Mouse (Mus musculus) T-helper 2 cell (primary cell): ENCODE data around the gene Olfr1410.

Experiments
- in situ Hi-C: fragments of 300-600 bp; cut with MboI, MseI; formaldehyde crosslinking; loops from one replicate; pipeline ENCODE4 v1.15.1; 2025; ENCODE audit warnings: high pct_unique_total_duplicates

Gene Olfr1410

DNA sequence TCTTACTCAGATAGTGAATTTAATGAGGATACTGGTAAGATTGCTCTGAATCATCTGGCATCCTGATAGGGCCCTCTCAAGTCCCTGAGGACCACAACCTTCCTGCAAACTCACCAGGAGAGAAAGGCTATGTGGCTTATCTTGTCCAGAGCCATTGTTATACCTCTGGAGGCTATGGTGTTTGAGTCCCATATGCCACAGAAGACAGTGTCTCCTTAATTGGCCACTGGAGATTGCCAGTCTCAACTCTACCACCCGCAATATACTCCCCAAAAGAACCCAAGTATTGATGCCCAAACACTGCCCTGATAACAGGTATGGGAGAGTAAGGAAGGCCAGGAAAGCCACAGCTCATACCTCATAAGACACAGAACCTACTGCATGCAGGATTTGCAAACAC is at the start of gene Olfr1410:
Gene Olfr1410 (plus strand): TSS at position 301 of the 400 bp plus-strand sequence.
- in situ Hi-C loops: no loop called here

DNA sequence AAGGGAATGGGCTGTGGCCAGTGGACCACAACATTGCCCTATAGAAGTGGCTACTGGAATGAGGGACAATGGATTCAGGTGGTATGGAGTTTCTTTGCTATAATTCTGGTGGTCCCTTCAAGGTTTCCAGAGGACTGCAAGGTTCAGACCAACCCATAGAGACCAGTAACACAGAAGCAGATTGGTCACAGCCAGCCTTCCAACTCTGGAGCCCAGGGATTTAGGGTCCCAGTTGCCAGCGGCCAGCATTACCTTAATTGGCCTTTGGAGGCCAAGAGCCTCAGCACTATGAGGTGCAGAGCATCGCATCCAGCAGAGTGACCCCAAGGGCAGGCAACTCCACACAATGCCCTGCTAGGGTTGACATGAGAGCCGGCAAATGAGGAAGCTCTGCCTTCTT is 34.6 kb upstream of the Olfr1410 start, which contains the start of gene Olfr1413:
Gene Olfr1413 (plus strand): TSS at position 301 of the 400 bp plus-strand sequence.
- in situ Hi-C loops: no loop called here

DNA sequence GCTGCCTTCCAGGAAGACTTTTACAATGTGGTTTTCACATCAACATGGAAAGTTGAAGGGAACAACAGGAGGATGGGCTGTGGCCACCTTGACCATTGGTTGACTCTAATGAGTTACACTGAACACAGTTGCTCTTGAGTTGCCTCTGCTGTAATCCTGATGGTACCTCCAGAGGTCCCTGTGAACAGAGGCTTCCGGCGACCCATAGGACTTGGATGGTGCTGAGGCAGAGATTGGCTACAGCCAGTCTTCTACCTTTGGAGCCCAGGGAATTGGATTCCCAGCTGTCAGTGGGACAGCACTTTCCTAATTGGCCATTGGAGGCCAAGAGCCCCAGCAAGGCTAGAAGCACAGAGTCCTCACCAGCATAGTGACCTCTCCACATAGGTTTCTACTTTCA is 20.1 kb upstream of the Olfr1410 start, which contains the start of gene Olfr1412:
Gene Olfr1412 (plus strand): TSS at position 301 of the 400 bp plus-strand sequence.
- in situ Hi-C loops: no loop called here

DNA sequence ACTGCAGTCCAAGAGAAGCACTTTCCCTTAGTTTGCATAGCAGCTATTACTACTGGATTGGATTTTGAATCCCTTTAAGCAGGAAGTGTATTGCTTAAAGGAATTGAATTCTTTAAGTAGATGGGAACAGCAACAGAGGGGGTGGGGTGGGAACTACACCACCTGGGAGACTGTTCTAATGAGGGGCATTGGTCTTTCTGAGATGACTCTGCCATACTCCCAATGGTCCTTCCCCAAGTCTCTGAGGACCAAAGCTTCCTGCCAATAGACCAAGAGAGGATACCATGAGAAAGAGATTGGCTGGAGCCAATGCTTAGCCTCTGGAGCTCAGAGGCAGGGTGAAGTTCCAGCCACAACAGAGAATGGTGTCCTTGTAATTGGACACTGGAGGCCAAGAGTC is 11.5 kb upstream of the Olfr1410 start, which contains the start of gene Olfr1411:
Gene Olfr1411 (plus strand): TSS at position 301 of the 400 bp plus-strand sequence.
- in situ Hi-C loops: no loop called here

DNA sequence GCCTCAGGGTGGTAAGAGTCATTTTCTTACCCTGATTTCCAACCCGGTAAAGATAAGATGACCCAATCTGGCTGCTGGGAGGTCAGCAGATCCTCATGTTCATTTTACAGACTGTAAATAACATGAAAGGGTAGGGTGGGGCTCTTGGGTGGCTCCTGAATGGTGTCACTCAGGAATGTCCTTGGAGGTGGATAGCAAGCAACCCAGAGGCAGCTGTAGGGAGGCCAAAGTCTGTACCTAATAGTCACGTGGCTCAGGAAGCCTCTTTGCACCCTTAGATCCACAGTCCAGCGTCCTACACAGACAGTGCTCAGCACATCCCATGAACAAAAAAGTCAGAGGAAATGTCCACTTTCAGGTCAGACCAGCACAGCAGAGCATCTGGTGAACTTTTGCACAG is 9.6 kb upstream of the Olfr1410 start:
- in situ Hi-C loops: no loop called here

DNA sequence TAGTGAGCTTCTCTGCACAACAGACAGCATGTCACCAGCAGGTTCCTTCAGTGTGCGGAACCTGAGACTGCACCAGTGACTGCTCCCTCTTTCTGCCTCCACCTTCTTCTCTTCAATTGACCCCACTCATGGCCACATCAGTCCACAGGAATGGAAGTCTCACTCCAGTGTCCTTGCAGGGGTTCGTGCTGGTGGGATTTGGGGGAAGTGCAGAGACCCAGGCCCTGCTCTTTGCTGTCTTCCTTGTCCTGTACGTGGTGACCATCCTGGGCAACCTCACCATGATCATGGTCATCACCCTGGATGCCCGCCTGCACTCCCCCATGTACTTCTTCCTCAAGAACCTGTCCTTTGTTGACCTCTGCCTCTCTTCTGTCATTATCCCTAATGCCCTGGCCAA is 2.1 kb downstream of the Olfr1410 start:
- in situ Hi-C loops: no loop called here

DNA sequence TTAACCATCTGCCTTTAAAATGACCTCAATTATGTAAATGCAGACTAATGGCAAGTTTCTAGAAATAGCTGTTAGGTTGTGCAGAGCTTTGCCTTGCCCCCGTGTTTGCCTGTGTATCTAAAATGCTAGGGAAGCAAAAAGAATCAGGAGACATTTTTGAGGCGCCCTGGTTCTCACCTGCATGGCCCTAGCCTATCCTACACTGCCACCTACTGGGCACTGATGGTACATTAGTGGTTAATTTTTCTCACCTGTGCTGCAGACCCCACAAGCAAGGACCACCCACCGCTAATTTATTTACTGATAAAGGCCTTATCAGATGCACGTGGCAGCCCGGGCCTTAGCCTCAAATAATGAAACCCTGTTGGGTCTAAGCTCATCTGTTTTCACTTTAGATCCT is 5.4 kb downstream of the Olfr1410 start:
- in situ Hi-C loops: no loop called here

DNA sequence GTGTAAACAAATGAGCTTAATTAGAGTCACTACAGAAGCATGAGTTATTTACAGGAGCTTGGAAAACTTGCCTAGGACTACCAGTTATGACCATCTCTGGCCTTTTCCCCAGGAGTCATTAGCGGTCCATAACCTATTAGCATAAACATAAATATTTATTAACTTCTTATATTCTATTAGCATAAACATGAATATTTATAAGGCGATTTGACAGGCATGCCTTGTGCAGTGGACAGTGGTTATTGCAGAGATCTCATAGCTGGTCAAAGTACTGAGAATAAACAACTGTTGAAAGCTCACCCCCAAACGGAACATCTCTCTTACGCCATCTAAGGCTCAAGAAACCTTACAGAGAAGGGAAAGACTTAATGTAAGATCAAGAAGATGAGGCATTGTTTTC is 7.6 kb downstream of the Olfr1410 start:
- in situ Hi-C loops: no loop called here

DNA sequence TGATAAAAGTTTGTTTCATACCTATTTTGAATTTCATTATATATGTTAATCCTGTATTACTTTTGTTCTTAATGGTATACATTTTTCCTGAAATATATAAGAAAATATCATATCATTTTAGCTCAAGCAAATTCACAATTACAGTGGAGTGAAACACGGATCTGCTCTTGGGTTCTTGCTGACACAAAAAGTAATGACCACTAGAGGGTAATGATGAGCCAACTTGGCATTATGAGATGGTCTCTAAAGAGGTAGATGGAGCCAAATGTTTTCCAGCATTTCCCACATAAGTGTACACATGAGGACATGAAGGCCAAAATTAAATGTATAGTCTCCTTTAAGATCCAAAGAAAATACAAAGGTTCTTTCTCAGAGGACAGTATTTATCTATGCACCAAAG is 8.9 kb downstream of the Olfr1410 start:
- in situ Hi-C loops: no loop called here

DNA sequence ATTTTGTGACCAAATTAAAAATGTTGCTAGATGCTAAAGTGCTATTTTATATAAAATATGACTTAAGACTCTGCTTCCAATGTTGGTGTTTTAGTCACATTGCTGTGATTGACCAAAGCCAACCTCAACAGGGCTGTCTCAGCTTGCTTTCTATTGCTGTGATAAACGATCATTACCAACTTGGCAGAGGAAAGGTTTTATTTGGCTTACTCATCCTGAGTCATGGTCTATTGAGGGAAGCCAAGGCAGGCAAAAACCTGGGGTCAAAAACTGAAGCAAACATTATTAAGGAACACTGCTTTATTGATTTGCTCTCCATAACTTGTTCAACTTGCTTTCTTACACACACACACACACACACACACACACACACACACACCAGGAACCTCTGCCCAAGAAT is 10.5 kb downstream of the Olfr1410 start:
- in situ Hi-C loops: no loop called here

DNA sequence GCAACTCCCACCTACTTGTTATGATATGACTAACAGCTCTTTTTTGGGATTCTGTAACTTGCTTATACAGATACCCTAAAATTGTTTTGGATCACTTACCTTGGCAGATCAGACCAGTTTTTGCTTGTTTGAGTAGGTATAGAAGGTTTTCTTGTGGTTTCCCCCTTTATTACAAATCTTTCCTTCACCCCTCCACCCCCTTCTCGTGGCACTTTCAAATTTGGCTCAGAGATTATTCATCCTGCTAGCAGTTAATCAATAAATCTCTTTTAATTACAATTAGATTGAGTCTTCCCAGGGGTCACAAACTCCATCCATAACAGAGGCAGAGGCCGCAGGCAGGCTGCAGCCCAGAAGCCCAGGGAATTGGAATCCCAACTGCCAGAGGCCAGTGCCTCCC is 11.9 kb downstream of the Olfr1410 start, which contains the start of gene Olfr12:
Gene Olfr12 (plus strand): TSS at position 301 of the 400 bp plus-strand sequence.
- in situ Hi-C loops: no loop called here

DNA sequence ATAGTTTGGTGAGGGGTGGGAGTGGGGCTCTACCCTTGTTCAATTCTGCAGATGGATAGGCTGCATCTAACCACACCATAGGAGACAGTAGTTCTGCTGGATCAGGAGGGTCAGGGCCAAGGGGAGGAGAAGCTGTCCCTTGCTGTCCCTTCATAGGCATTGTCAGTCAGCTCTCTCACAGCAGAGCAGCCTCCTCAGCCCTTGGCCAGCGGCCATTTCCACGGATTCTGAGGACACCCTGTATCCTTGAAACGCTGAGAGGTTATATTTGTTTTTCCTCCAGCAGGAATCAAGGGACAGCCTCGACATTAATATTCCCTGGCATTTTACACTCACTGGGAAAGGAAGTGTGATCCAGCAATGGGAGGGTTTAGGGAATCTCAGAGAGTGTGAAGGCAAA is 12.8 kb downstream of the Olfr1410 start:
- in situ Hi-C loops: no loop called here

DNA sequence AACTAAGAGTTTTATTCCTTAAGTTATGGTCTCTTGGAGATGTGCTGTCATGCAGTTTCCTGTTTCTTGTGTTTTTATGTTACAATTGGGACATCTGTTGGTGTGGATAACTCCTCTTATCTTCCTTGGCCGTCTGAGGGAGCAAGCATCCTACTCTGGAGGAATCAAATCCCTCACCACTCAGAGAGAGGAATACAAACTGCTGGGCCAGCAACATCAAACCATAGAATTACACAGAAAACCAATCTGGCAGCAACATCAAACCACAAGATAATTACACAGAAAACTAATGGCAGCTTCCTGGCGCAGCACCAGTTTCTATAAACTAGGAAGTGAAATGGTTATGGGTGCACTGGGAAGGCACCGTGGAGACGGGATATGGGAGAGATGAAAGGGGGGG is 22.6 kb downstream of the Olfr1410 start:
- in situ Hi-C loops: no loop called here

DNA sequence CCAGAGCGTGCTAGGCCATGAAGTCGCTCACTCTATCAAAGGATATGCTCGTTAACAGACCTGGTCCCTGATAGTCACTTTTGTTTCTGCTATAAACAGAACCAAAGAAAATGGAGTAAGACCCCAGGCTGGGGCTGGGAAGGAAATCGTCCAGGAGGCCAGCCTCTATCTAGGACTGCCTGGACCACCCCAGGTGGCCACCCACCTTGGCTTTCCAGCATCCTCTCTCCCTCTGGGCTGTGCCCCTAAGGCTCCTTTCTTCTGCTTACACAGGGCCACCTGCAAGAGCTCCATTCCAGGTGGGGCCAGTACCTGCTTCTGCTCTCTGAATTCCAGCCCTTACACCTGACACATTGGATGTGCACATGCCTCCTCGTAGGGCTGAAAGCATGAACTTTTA is 26.6 kb downstream of the Olfr1410 start:
- in situ Hi-C loops: no loop called here

DNA sequence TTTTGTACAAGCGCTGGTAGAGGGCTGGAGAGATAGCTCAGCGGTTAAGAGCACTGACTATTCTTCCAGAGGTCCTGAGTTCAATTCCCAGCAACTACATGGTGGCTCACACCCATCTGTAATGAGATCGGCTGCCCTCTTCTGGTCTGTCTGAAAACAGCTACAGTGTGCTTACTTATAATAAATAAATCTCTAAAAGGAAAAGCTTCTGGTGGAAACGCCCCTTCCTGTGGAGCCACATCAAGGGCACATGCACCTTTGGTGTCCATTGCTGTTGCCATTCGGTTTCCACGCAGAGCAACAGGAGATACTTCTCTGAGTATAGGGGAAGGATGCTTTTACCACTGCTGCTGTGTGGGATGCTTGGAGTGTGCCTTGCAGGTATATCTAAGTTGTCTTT is 27.4 kb downstream of the Olfr1410 start:
- in situ Hi-C loops: no loop called here

DNA sequence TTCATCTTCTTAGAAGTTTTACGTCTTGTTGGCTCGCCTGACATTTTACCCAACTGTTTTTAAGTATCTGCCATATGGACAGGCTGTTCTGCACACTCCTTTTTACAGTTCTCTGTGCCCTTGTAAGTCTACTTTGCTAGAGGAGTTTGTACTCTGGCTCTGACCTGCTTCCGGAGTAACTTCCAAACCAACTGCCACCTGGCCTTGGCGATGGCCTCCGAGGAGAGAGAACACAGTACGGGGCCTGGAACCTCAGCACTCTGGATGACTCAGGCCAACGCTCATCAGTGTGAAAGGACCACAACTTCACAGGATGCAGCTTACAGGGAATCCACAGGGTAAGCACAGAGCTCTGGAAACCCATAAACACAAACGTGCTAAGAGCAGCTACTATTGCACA is 28.1 kb downstream of the Olfr1410 start:
- in situ Hi-C loops: no loop called here

DNA sequence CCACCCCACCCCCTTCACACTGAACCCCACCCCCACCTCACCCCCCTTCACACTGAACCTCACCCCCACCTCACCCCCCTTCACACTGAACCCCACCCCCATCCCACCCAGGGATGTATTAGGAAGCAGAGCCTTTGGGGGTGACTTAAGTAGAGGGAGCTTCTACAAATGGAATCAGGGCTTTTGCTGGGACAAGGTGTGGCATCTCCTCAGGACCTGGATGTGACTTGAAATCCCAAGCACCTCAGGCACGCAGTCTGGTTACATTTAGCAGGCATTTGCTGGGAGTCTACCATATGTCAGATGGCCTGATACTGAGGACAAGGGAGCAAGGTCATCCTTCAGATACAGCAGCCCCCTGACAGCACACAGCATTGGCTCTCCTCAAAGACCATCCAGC is 29.0 kb downstream of the Olfr1410 start:
- in situ Hi-C loops: no loop called here

DNA sequence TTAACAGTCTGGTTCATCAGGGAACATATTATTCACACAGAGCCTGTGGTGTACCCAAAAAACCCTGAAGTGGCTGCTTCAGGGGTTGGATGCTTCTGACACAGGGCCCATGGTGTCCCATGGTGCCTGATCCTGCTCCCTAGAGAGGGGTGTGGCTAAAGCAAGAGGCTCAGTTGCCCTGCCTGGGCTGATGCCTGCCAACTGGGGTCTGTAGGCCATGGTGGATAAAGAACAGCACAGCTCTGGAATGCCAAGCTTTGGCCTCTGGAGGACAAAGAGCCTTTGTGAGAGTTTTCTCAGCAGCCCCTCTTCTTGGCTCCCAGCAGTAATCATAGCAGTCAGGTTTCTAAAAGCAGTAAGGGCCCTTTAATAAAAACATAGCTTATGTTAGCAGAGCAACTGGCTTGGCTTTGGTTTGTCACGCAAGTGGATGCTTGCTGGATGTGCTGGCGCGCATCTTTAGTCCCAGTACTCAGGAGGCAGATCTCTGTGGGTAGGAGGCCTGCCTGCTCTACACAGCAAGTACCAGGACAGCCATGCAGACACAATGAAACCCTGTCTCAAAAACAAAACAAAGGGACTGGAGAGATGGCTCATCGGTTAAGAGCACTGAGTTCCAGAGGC is 29.5 kb downstream of the Olfr1410 start:
- in situ Hi-C loops: no loop called here

DNA sequence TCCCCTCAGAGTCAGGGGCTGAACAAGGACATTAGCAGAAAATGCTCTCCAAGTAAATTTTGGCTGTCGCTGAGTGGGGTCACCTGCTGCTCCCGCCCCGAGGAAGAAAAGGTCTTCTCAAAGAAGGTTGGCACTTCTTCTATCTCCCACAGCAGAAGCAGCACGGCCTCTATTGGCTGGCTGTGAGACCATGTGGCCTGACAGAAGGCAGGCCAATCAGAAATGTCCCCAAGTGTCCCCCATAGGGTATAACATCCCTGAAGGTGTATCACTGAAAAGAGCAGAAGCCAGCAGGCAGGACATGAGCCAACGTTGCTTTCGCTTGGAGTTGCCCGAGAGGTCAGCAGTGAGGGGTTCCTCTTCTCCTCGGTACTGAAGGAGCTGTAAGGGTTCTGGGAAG is 30.4 kb downstream of the Olfr1410 start:
- in situ Hi-C loops: no loop called here

DNA sequence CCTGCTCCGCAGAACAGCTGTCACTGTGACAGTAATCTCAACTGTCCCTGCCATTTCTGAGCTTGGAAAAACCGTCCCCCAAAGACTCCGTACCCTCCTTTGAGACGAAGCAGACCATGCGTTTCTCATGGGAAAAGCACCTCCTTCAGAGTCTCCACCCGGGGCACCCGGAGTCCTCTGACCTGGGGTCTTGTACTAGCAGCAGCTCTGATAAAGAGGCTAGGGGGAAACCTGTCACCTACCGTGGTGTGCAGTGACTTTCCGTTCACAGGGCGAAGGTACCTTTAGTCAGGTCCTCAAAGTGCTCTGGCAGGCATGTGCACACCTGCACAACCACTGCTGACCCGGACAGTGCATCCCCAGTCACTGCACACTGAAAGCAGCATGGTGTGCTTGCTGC is 31.1 kb downstream of the Olfr1410 start:
- in situ Hi-C loops: no loop called here

DNA sequence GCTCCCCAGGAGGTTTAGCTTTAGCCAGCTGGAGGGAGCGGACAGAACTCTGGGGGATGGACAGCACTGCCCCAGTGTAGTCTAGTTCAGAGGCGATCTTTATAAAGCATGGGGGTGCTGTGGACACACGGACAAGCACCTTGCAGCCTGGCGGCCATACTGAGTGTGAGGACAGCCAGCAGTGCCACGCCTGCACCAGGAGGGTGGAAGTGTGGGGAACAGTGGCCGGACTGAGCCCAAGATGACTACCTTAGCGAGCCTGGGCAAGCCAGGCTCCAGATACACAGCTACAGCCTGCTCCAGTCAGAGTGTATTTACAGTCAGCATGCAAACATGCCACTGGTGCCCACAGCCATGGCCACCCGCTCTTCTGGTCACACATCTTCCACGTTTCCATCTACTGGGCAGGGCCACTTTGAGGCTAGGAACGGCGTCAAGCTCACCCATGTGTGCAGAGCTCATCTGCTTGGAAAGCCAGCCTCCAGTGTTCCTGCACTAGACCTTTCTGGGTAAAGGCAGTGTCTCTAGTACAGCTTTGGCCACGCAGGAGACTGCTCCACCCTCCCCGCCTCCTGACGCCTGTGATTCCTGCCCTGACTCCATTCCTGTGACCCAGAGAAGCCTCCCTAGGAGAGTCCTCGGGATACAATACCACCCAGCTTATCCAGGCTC is 32.1 kb downstream of the Olfr1410 start:
- in situ Hi-C loops: no loop called here

DNA sequence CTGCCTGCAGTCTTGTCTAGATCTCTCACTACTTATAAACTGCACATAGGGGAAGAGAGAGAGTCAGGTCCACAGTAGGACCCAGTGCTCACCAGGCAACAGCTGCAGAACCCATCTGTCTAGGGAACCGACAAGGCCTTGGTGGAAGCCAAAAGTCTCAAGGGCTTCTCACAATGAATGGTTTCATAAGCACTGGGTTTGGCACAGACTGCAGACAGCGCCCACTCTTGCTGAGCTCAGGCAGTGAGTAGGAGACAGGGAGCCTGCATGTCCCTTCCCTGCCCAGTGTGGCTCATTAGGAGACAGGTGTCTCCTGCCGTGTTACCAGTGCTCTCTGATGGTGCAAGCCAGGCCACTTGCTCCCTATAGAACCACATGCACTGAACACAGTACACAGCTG is 32.6 kb downstream of the Olfr1410 start:
- in situ Hi-C loops: no loop called here

DNA sequence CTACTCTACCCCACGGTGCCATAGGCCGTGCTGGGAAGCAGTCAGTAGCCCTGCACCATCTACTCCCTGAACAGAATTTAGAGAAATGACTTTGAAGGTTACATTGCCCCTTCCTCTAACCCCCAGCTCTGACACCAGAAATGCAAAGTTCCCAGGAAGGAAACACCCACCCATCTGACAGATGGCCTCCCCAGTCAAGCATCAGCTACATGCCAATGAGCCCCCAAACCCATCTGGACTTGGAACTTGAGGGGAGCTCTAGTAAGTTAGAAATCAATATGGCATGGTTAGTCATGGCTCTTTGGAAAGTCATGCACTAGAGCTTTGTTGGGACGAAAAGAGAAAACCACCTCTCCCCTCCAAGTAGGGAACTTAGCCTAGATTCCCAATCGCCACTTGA is 33.2 kb downstream of the Olfr1410 start:
- in situ Hi-C loops: no loop called here
